Mouse (Mus musculus): ENCODE data around the gene Frat2. TPM values are rescaled to one million over a fixed set of nuclear protein-coding genes. Genes with fewer than 3 reads are reported as not detected.

Frat2 gene
- total and polyA plus RNA-seq, 3 experiments: 55.6 to 110 TPM; not detected in 1

GRCm38 (mm10) chr19:41852423-41852822, 4.5 kb upstream of the Frat2 start:
- no peaks in the 10 kb centered on the region for H3K27me3 ChIP-seq (ENCODE audit: control insufficient read depth in 1 of 2, insufficient read depth in 2 of 2, low read length in 2 of 2)
- no peak overlapping the region for H3K4me3 ChIP-seq (ENCODE audit: control insufficient read depth in 1 of 2, insufficient read depth in 1 of 2, low read depth in 2 of 2, low read length in 2 of 2)
- H3K36me3 ChIP-seq (ENCODE audit: control insufficient read depth in 1 of 2, insufficient read depth in 2 of 2, low read length in 2 of 2): peaks cover 0 to 50% of the 10 kb centered on the region in 2 experiments; a peak in 2 of 4 replicates
- no peaks in the 10 kb centered on the region for H3K9me3 ChIP-seq (replicated peaks; ENCODE audit: insufficient read depth, low read length)
- H3K9ac ChIP-seq (ENCODE audit: control insufficient read depth, low read depth, low read length, poor library complexity, severe bottlenecking): no peak overlapping the region
- peaks cover 5% of the 10 kb centered on the region for H3K79me2 ChIP-seq (ENCODE audit: control insufficient read depth, insufficient read depth, low read length, poor library complexity)
- peak overlapping the region; percentile 85 for H3K27ac ChIP-seq (ENCODE audit: control insufficient read depth, low read depth, low read length)
- TF ChIP-seq MEF2A (IDR thresholded peaks at IDR 0.05; ENCODE audit: extremely low read depth, insufficient replicate concordance, low read depth, low read length, poor library complexity, severe bottlenecking) (0 out of 2 replicates have a peak, but pooled peaks have one; percentile 47), RCOR1 (IDR thresholded peaks at IDR 0.05; ENCODE audit: low read depth, low read length) (peak; percentile 56; the same call in 1 of the 2 replicates), ZNF384 (IDR thresholded peaks at IDR 0.05; ENCODE audit: low read depth, low read length) (peak; percentile 88), EP300 (IDR thresholded peaks at IDR 0.05; ENCODE audit: low read depth in 1 of 2, low read length in 2 of 2) (peak; percentile 90 to 91), GATA1 (IDR thresholded peaks at IDR 0.05; ENCODE audit: low read depth, low read length) (peak; percentile 87), MAZ (IDR thresholded peaks at IDR 0.05; ENCODE audit: low read depth, low read length) (no peak), MYC (IDR thresholded peaks at IDR 0.05; ENCODE audit: low read depth, low read length) (0 out of 2 replicates have a peak, but pooled peaks have one; percentile 25), GABPA (IDR thresholded peaks at IDR 0.05; ENCODE audit: low read depth, low read length) (no peak), ZMIZ1 (IDR thresholded peaks at IDR 0.05; ENCODE audit: low read depth, low read length) (no peak), TCF12 (IDR thresholded peaks at IDR 0.05; ENCODE audit: low read depth, low read length) (peak; percentile 93), SIN3A (IDR thresholded peaks at IDR 0.05; ENCODE audit: low read length) (peak; percentile 57; the same call in 1 of the 2 replicates), MYB (IDR thresholded peaks at IDR 0.05; ENCODE audit: low read depth, low read length) (peak; percentile 84), TAL1 (IDR thresholded peaks at IDR 0.05; ENCODE audit: low read length) (peak; percentile 78), MAFK (IDR thresholded peaks at IDR 0.05; ENCODE audit: borderline replicate concordance, low read depth, low read length) (0 out of 2 replicates have a peak, but pooled peaks have one; percentile 6), SMC3 (IDR thresholded peaks at IDR 0.05; ENCODE audit: low read depth, low read length) (no peak), KAT2A (conservative IDR thresholded peaks at IDR 0.05; ENCODE audit: low read depth, low read length) (no peak), HCFC1 (IDR thresholded peaks at IDR 0.05; ENCODE audit: low read depth, low read length) (no peak), ZKSCAN1 (IDR thresholded peaks at IDR 0.05; ENCODE audit: low read depth, low read length) (no peak), MXI1 (IDR thresholded peaks at IDR 0.05; ENCODE audit: low read depth, low read length) (no peak; the same call in 1 of the 2 replicates), ETS1 (IDR thresholded peaks at IDR 0.05; ENCODE audit: low read depth, low read length) (peak; percentile 78)
- peaks cover 40 to 45% of the 10 kb centered on the region in 2 experiments for H3K4me1 ChIP-seq (ENCODE audit: control insufficient read depth in 1 of 2, insufficient read depth in 2 of 2, low read length in 2 of 2)
- DNase-seq (ENCODE audit: low read depth, low spot score): peak; percentile 71

All from MEL (cell line).